Comparison of ENCODE assay signal across 8 mouse cellular contexts in genomic region chr5:24427981-24428402, GRCm38 (mm10). TPM values are rescaled to one million over a fixed set of nuclear protein-coding genes. Genes with fewer than 3 reads are reported as not detected.
A peak's percentile ranks its signal among the peaks of the same experiment; 100 is the strongest.
DNase-seq lines count a peak whose midpoint lies in the region; ATAC-seq and TF ChIP-seq lines count a peak whose summit lies in the region.

No protein-coding gene starts in this region.

- 2% methylated on average over 14 of the region's 15 CpGs for WGBS in forebrain, embryonic 13.5 days
- 5% methylated on average over 15 of the region's 15 CpGs for WGBS in forebrain, embryonic 14.5 days
- WGBS in hindbrain, embryonic 15.5 days: 8% methylated on average over 15 of the region's 15 CpGs
- 14% methylated on average over 15 of the region's 15 CpGs for WGBS in liver, adult 2 months
- WGBS in neural tube, embryonic 12.5 days: 3% methylated on average over 15 of the region's 15 CpGs

- no peaks in the 10 kb centered on the region for H3K9me3 ChIP-seq in forebrain, embryonic 13.5 days (replicated peaks)
- no peaks in the 10 kb centered on the region for H3K9me3 ChIP-seq in forebrain, embryonic 14.5 days (replicated peaks; ENCODE audit: control insufficient read depth, low read length)
- no peaks in the 10 kb centered on the region for H3K9me3 ChIP-seq in hindbrain, embryonic 15.5 days
- H3K9me3 ChIP-seq in neural tube, embryonic 12.5 days: no peaks in the 10 kb centered on the region

- H3K27ac ChIP-seq in forebrain, embryonic 13.5 days: no peak overlapping the region
- H3K27ac ChIP-seq in forebrain, embryonic 14.5 days (ENCODE audit: low read depth, low read length): no peak overlapping the region
- H3K27ac ChIP-seq in hindbrain, embryonic 15.5 days (replicated peaks): no peak overlapping the region
- peak overlapping the region; percentile 72 for H3K27ac ChIP-seq in liver, adult 2 months (replicated peaks; ENCODE audit: insufficient read depth, low read depth, low read length)
- H3K27ac ChIP-seq in neural tube, embryonic 12.5 days: no peak overlapping the region

- no peak for TF ChIP-seq CTCF in liver, adult 2 months (IDR thresholded peaks at IDR 0.05; ENCODE audit: low read depth, low read length)

- peaks cover 39% of the 10 kb centered on the region for H3K36me3 ChIP-seq in forebrain, embryonic 13.5 days (ENCODE audit: poor library complexity, severe bottlenecking)
- peaks cover 30% of the 10 kb centered on the region for H3K36me3 ChIP-seq in forebrain, embryonic 14.5 days (ENCODE audit: control insufficient read depth, insufficient read depth, low read length)
- no peaks in the 10 kb centered on the region; the same call in 1 of the 2 replicates for H3K36me3 ChIP-seq in hindbrain, embryonic 15.5 days
- H3K36me3 ChIP-seq in liver, adult 2 months (ENCODE audit: control insufficient read depth, insufficient read depth, low read length): peaks cover 8% of the 10 kb centered on the region; the same call in 1 of the 2 replicates
- peaks cover 38% of the 10 kb centered on the region for H3K36me3 ChIP-seq in neural tube, embryonic 12.5 days

- no peak overlapping the region for H3K4me3 ChIP-seq in forebrain, embryonic 13.5 days
- no peak overlapping the region for H3K4me3 ChIP-seq in forebrain, embryonic 14.5 days (ENCODE audit: low read depth, low read length)
- H3K4me3 ChIP-seq in hindbrain, embryonic 15.5 days: no peak overlapping the region
- H3K4me3 ChIP-seq in liver, adult 2 months (ENCODE audit: insufficient read depth, low read depth, low read length): peak overlapping the region; percentile 89
- H3K4me3 ChIP-seq in neural tube, embryonic 12.5 days: no peak overlapping the region

- H3K27me3 ChIP-seq in forebrain, embryonic 13.5 days: peaks cover 5% of the 10 kb centered on the region; the same call in 1 of the 2 replicates
- H3K27me3 ChIP-seq in forebrain, embryonic 14.5 days (replicated peaks; ENCODE audit: control insufficient read depth, insufficient read depth, low read length): peaks cover 3% of the 10 kb centered on the region; the same call in 1 of the 2 replicates
- peaks cover 4% of the 10 kb centered on the region; the same call in 1 of the 2 replicates for H3K27me3 ChIP-seq in hindbrain, embryonic 15.5 days
- no peaks in the 10 kb centered on the region for H3K27me3 ChIP-seq in liver, adult 2 months (ENCODE audit: control insufficient read depth, insufficient read depth, low read length)
- 0 out of 2 replicates have a peak, but pooled peaks cover 3% of the 10 kb centered on the region for H3K27me3 ChIP-seq in neural tube, embryonic 12.5 days (replicated peaks)

- DNase-seq in forebrain, embryonic 14.5 days (ENCODE audit: low spot score): no peak
- peak; percentile 92 for DNase-seq in liver, adult 2 months (ENCODE audit: extremely low read depth, low read depth, low spot score)
- no peak for DNase-seq in cerebellum, adult 9-10 months
- no peak for DNase-seq in right cerebral cortex, adult 18-20 months
- no peak for DNase-seq in ovary, adult 18-20 months (ENCODE audit: low spot score)

- peak overlapping the region; percentile 89 for H3K4me2 ChIP-seq in forebrain, embryonic 13.5 days
- no peak overlapping the region for H3K4me2 ChIP-seq in forebrain, embryonic 14.5 days (ENCODE audit: low read length)
- peak overlapping the region; percentile 23 for H3K4me2 ChIP-seq in hindbrain, embryonic 15.5 days
- H3K4me2 ChIP-seq in neural tube, embryonic 12.5 days (replicated peaks): peak overlapping the region; percentile 86

- no peak for ATAC-seq in forebrain, embryonic 13.5 days
- ATAC-seq in forebrain, embryonic 14.5 days: no peak
- ATAC-seq in hindbrain, embryonic 15.5 days (ENCODE audit: low FRiP score, low read depth): no peak
- no peak for ATAC-seq in neural tube, embryonic 12.5 days (ENCODE audit: low FRiP score, low read depth)

- TF ChIP-seq POLR2A in liver, adult 2 months (IDR thresholded peaks at IDR 0.05; ENCODE audit: extremely low read depth, insufficient read depth, low read length): 0 out of 2 replicates have a peak, but pooled peaks have one; percentile 14

- peaks cover 48% of the 10 kb centered on the region for H3K4me1 ChIP-seq in forebrain, embryonic 13.5 days
- H3K4me1 ChIP-seq in forebrain, embryonic 14.5 days (ENCODE audit: control insufficient read depth, insufficient read depth, low read length): peaks cover 33% of the 10 kb centered on the region
- H3K4me1 ChIP-seq in hindbrain, embryonic 15.5 days (replicated peaks): peaks cover 44% of the 10 kb centered on the region
- peaks cover 9% of the 10 kb centered on the region for H3K4me1 ChIP-seq in liver, adult 2 months (ENCODE audit: control insufficient read depth, insufficient read depth, low read length)
- H3K4me1 ChIP-seq in neural tube, embryonic 12.5 days: peaks cover 49% of the 10 kb centered on the region

- H3K79me2 ChIP-seq in liver, adult 2 months (ENCODE audit: control insufficient read depth, insufficient read depth, low read length): peaks cover 4% of the 10 kb centered on the region; the same call in 1 of the 2 replicates

- peak overlapping the region; percentile 30; the same call in 1 of the 2 replicates for H3K9ac ChIP-seq in forebrain, embryonic 13.5 days
- H3K9ac ChIP-seq in forebrain, embryonic 14.5 days (ENCODE audit: low read length): no peak overlapping the region
- H3K9ac ChIP-seq in hindbrain, embryonic 15.5 days: no peak overlapping the region
- peak overlapping the region; percentile 78 for H3K9ac ChIP-seq in liver, adult 2 months (ENCODE audit: low read depth, low read length)
- no peak overlapping the region for H3K9ac ChIP-seq in neural tube, embryonic 12.5 days

RNA-seq across cellular contexts. Expression of gene Slc4a2, which starts 4.4 kb away (rescaled TPM):
- 19.5 and 23.3 TPM in 2 replicates for polyA plus RNA-seq in forebrain, embryonic 13.5 days (2015; fragmentation: Nextera tagmentation; extraction: Ambion mirVana)
- polyA plus RNA-seq in forebrain, embryonic 14.5 days (2014; fragmentation: Nextera tagmentation; extraction: Ambion mirVana): 11.5 and 14.6 TPM in 2 replicates
- polyA plus RNA-seq in hindbrain, embryonic 15.5 days (2015; fragmentation: Nextera tagmentation; extraction: Ambion mirVana): 25.1 and 26.8 TPM in 2 replicates
- 15.4 and 22.7 TPM in 2 replicates for total RNA-seq in liver, adult 2 months (2014; rRNA removed)
- 33.5 and 40.4 TPM in 2 replicates for polyA plus RNA-seq in liver, adult 2 months (2012; rRNA removed)
- 23.0 and 24.3 TPM in 2 replicates for polyA plus RNA-seq in neural tube, embryonic 12.5 days (2016; fragmentation: Nextera tagmentation; extraction: Ambion mirVana)

RNA-seq across cellular contexts. Expression of gene Cdk5, which starts 4.7 kb away (rescaled TPM):
- 80.7 and 84.0 TPM in 2 replicates for polyA plus RNA-seq in forebrain, embryonic 13.5 days (2015; fragmentation: Nextera tagmentation; extraction: Ambion mirVana)
- polyA plus RNA-seq in forebrain, embryonic 14.5 days (2014; fragmentation: Nextera tagmentation; extraction: Ambion mirVana): 106 and 113 TPM in 2 replicates
- 115 and 123 TPM in 2 replicates for polyA plus RNA-seq in hindbrain, embryonic 15.5 days (2015; fragmentation: Nextera tagmentation; extraction: Ambion mirVana)
- total RNA-seq in liver, adult 2 months (2014; rRNA removed): 9.5 and 10.0 TPM in 2 replicates
- polyA plus RNA-seq in liver, adult 2 months (2012; rRNA removed): 34.6 and 38.4 TPM in 2 replicates
- polyA plus RNA-seq in neural tube, embryonic 12.5 days (2016; fragmentation: Nextera tagmentation; extraction: Ambion mirVana): 75.4 and 79.2 TPM in 2 replicates

RNA-seq across cellular contexts. Expression of gene Asic3, which starts 14.8 kb away (rescaled TPM):
- polyA plus RNA-seq in forebrain, embryonic 13.5 days (2015; fragmentation: Nextera tagmentation; extraction: Ambion mirVana): 0.24 TPM in 1 of 2 replicates, not detected in the other
- polyA plus RNA-seq in forebrain, embryonic 14.5 days (2014; fragmentation: Nextera tagmentation; extraction: Ambion mirVana): not detected in 2 replicates
- polyA plus RNA-seq in hindbrain, embryonic 15.5 days (2015; fragmentation: Nextera tagmentation; extraction: Ambion mirVana): 0.88 and 1.4 TPM in 2 replicates
- not detected in 2 replicates for total RNA-seq in liver, adult 2 months (2014; rRNA removed)
- 0.12 and 0.84 TPM in 2 replicates for polyA plus RNA-seq in liver, adult 2 months (2012; rRNA removed)
- 1.0 and 1.4 TPM in 2 replicates for polyA plus RNA-seq in neural tube, embryonic 12.5 days (2016; fragmentation: Nextera tagmentation; extraction: Ambion mirVana)

RNA-seq across cellular contexts. Expression of gene Fastk, which starts 17.1 kb away (rescaled TPM):
- 85.3 and 86.9 TPM in 2 replicates for polyA plus RNA-seq in forebrain, embryonic 13.5 days (2015; fragmentation: Nextera tagmentation; extraction: Ambion mirVana)
- 89.3 and 94.3 TPM in 2 replicates for polyA plus RNA-seq in forebrain, embryonic 14.5 days (2014; fragmentation: Nextera tagmentation; extraction: Ambion mirVana)
- polyA plus RNA-seq in hindbrain, embryonic 15.5 days (2015; fragmentation: Nextera tagmentation; extraction: Ambion mirVana): 96.8 and 113 TPM in 2 replicates
- total RNA-seq in liver, adult 2 months (2014; rRNA removed): 22.3 and 28.5 TPM in 2 replicates
- 104 and 166 TPM in 2 replicates for polyA plus RNA-seq in liver, adult 2 months (2012; rRNA removed)
- 114 TPM in 2 replicates for polyA plus RNA-seq in neural tube, embryonic 12.5 days (2016; fragmentation: Nextera tagmentation; extraction: Ambion mirVana)

RNA-seq across cellular contexts. Expression of gene Tmub1, which starts 19.7 kb away (rescaled TPM):
- polyA plus RNA-seq in forebrain, embryonic 13.5 days (2015; fragmentation: Nextera tagmentation; extraction: Ambion mirVana): 32.5 and 35.4 TPM in 2 replicates
- polyA plus RNA-seq in forebrain, embryonic 14.5 days (2014; fragmentation: Nextera tagmentation; extraction: Ambion mirVana): 45.5 and 47.5 TPM in 2 replicates
- polyA plus RNA-seq in hindbrain, embryonic 15.5 days (2015; fragmentation: Nextera tagmentation; extraction: Ambion mirVana): 55.1 and 64.2 TPM in 2 replicates
- 5.2 and 6.2 TPM in 2 replicates for total RNA-seq in liver, adult 2 months (2014; rRNA removed)
- polyA plus RNA-seq in liver, adult 2 months (2012; rRNA removed): 30.7 and 35.2 TPM in 2 replicates
- 35.3 and 40.0 TPM in 2 replicates for polyA plus RNA-seq in neural tube, embryonic 12.5 days (2016; fragmentation: Nextera tagmentation; extraction: Ambion mirVana)

Comparison
In these comparisons a context has a peak if more than half of its experiments do, and no peak if none do; other contexts are left out.
1. H3K9ac ChIP-seq: peak in forebrain, embryonic 13.5 days (single experiment) and liver, adult 2 months (single experiment); none in forebrain, embryonic 14.5 days (single experiment), hindbrain, embryonic 15.5 days (single experiment) and neural tube, embryonic 12.5 days (single experiment).